Mouse (Mus musculus) urinary bladder, postnatal 4 days (tissue): ENCODE measurements around the gene Tmem270.

Experiments used
- DNase-seq, 2 experiments: peaks; one replicate each; pipeline ENCODE4 v3.0.0; 2021 to 2022; ENCODE audit warnings: low spot score in 2 of 2

Gene Tmem270

GRCm38 (mm10) chr5:134887447-134888335, 18.8 kb downstream of the Tmem270 start:
- no peak for DNase-seq

- DNase-seq, result peak in 1 of 2 experiments; percentile 62
Observed at GRCm38 (mm10) chr5:134883077-134883476, 23.5 kb downstream of the Tmem270 start.

- DNase-seq, result no peak
Observed at GRCm38 (mm10) chr5:134876801-134877200, 29.7 kb downstream of the Tmem270 start.

- no peak for DNase-seq
Observed at GRCm38 (mm10) chr5:134875245-134875644, 31.3 kb downstream of the Tmem270 start.

GRCm38 (mm10) chr5:134873956-134874879, 32.3 kb downstream of the Tmem270 start:
- DNase-seq, result peak; percentile 76 to 83

GRCm38 (mm10) chr5:134873034-134873433, 33.5 kb downstream of the Tmem270 start:
- DNase-seq, result no peak

- no peak for DNase-seq
Observed at GRCm38 (mm10) chr5:134872597-134872996, 33.9 kb downstream of the Tmem270 start.

GRCm38 (mm10) chr5:134868506-134868905, 38.0 kb downstream of the Tmem270 start:
- DNase-seq, result no peak

- no peak for DNase-seq
Observed at GRCm38 (mm10) chr5:134867320-134868144, 39.0 kb downstream of the Tmem270 start.

GRCm38 (mm10) chr5:134865158-134865557, 41.4 kb downstream of the Tmem270 start:
- DNase-seq, result peak; percentile 61 to 73

GRCm38 (mm10) chr5:134861902-134862497, 44.5 kb downstream of the Tmem270 start:
- DNase-seq, result peak; percentile 68 to 76

- DNase-seq, result no peak
Observed at GRCm38 (mm10) chr5:134859193-134859592, 47.3 kb downstream of the Tmem270 start.

GRCm38 (mm10) chr5:134858378-134858777, 48.2 kb downstream of the Tmem270 start:
- no peak for DNase-seq

- no peak for DNase-seq
Observed at GRCm38 (mm10) chr5:134852873-134853272, 53.7 kb downstream of the Tmem270 start.
